Mouse (Mus musculus) forebrain, postnatal 0 days (tissue): ENCODE data around the gene Gm37240. TPM values are rescaled to one million over a fixed set of nuclear protein-coding genes. Genes with fewer than 3 reads are reported as not detected.
A peak's percentile ranks its signal among the peaks of the same experiment; 100 is the strongest.

Source experiments
- ATAC-seq: fragments of 200-750 bp; cut with Nextera tagmentation; 2 replicates; pipeline ENCODE4 v1.8.0; 2017; ENCODE audit warnings: mild to moderate bottlenecking, moderate library complexity
- DNase-seq: peaks from one replicate; pipeline ENCODE4 v3.0.0-alpha.2; 2015
- H3K27ac ChIP-seq: fragments of 300-500 bp; sonication (generic); 2 replicates; pipeline ENCODE4 v1.5.1; 2014; ENCODE audit warnings: low read depth, mild to moderate bottlenecking, antibody characterized with exemption, low read length, moderate library complexity, mixed read lengths
- H3K27me3 ChIP-seq: fragments of 300-500 bp; sonication (generic); 2 replicates; pipeline ENCODE4 v1.6.1; 2014; ENCODE audit warnings: mild to moderate bottlenecking, low read length, mixed read lengths; ENCODE audit not compliant: insufficient read depth
- H3K36me3 ChIP-seq: fragments of 300-500 bp; sonication (generic); 2 replicates; pipeline ENCODE4 v1.6.1; 2014; ENCODE audit warnings: mild to moderate bottlenecking, moderate library complexity; ENCODE audit not compliant: insufficient read depth
- H3K4me1 ChIP-seq: fragments of 300-500 bp; sonication (generic); 2 replicates; pipeline ENCODE4 v1.6.1; 2014; ENCODE audit warnings: antibody characterized with exemption; ENCODE audit not compliant: insufficient read depth
- H3K4me2 ChIP-seq: fragments of 300-500 bp; sonication (generic); 2 replicates; pipeline ENCODE4 v1.6.1; 2014; ENCODE audit warnings: low read depth, mild to moderate bottlenecking, moderate library complexity
- H3K4me3 ChIP-seq: fragments of 300-500 bp; sonication (generic); 2 replicates; pipeline ENCODE4 v1.5.1; 2014; ENCODE audit warnings: low read depth, low read length, mixed read lengths
- H3K9ac ChIP-seq: fragments of 300-500 bp; sonication (generic); 2 replicates; pipeline ENCODE4 v1.6.1; 2014; ENCODE audit warnings: mild to moderate bottlenecking
- H3K9me3 ChIP-seq: fragments of 300-500 bp; sonication (generic); 2 replicates; pipeline ENCODE4 v1.6.1; 2016; ENCODE audit warnings: low read length
- CTCF ChIP-seq: sonication (generic); IDR thresholded peaks from 2 replicates; pipeline ENCODE4 v1.5.1; 2016; ENCODE audit warnings: antibody characterized with exemption, control low read depth, low read depth
- WGBS: fragments of 180-500 bp; shearing (Covaris S2); extraction: QIAGEN DNeasy Blood & Tissue Kit; methylation state at CpG from one replicate; pipeline ENCODE4 v1.1.7; 2014; 5-methylcytosine and 5-hydroxymethylcytosine counted together
- polyA plus RNA-seq: library from polyadenylated mRNA; unstranded; fragments of >200 nt; fragmentation: Nextera tagmentation; extraction: Ambion mirVana; gene quantifications from 2 replicates; pipeline ENCODE4 v1.2.1, GENCODE M21; 2015
- total RNA-seq: library from RNA; depleted of rRNA; stranded (reverse); fragments of >200 nt; gene quantifications from 2 replicates; pipeline ENCODE4 v1.2.3, GENCODE M21; 2014

Gene Gm37240
- total and polyA plus RNA-seq, 2 experiments from 2014 or later: 0.67 to 1.2 TPM

GRCm38 (mm10) chr3:84474981-84475775 is 1412.1 kb downstream of the Gm37240 start:
- no peak overlapping the region for H3K9ac ChIP-seq
- DNase-seq (no peak), ATAC-seq (no peak)
- H3K4me2 ChIP-seq: no peak overlapping the region
- no peaks in the 10 kb centered on the region for H3K9me3 ChIP-seq
- whole genome bisulfite sequencing: 90% methylated on average over 12 of the region's 12 CpGs
- H3K27me3 ChIP-seq: peaks cover 22% of the 10 kb centered on the region
- no peak for TF ChIP-seq CTCF
- no peak overlapping the region for H3K4me3 ChIP-seq
- 0 out of 2 replicates have a peak, but pooled peaks cover 18% of the 10 kb centered on the region for H3K4me1 ChIP-seq
- no peaks in the 10 kb centered on the region for H3K36me3 ChIP-seq
- H3K27ac ChIP-seq: no peak overlapping the region

GRCm38 (mm10) chr3:84474398-84474797 is 1412.9 kb downstream of the Gm37240 start:
- H3K4me1 ChIP-seq: 0 out of 2 replicates have a peak, but pooled peaks cover 14% of the 10 kb centered on the region
- H3K27me3 ChIP-seq: peaks cover 22% of the 10 kb centered on the region
- no peaks in the 10 kb centered on the region for H3K9me3 ChIP-seq
- no peak overlapping the region for H3K27ac ChIP-seq
- H3K4me3 ChIP-seq: no peak overlapping the region
- ATAC-seq (no peak), DNase-seq (no peak)
- TF ChIP-seq CTCF: no peak
- H3K9ac ChIP-seq: no peak overlapping the region
- 83% methylated on average over 6 of the region's 6 CpGs for whole genome bisulfite sequencing
- no peak overlapping the region for H3K4me2 ChIP-seq
- H3K36me3 ChIP-seq: no peaks in the 10 kb centered on the region

GRCm38 (mm10) chr3:84472955-84473354 is 1414.4 kb downstream of the Gm37240 start:
- 71% methylated on average over 5 of the region's 5 CpGs for WGBS
- DNase-seq (no peak), ATAC-seq (no peak)
- H3K4me2 ChIP-seq: no peak overlapping the region
- no peak overlapping the region for H3K27ac ChIP-seq
- no peak for TF ChIP-seq CTCF
- peaks cover 9% of the 10 kb centered on the region for H3K27me3 ChIP-seq
- H3K9ac ChIP-seq: no peak overlapping the region
- H3K36me3 ChIP-seq: no peaks in the 10 kb centered on the region
- H3K4me3 ChIP-seq: no peak overlapping the region
- H3K9me3 ChIP-seq: no peaks in the 10 kb centered on the region
- H3K4me1 ChIP-seq: no peaks in the 10 kb centered on the region

- ATAC-seq: peak; percentile 36; the same call in 1 of the 2 replicates
Measured at GRCm38 (mm10) chr3:84472527-84472926, 1414.8 kb downstream of the Gm37240 start.

GRCm38 (mm10) chr3:84471146-84471545 is 1416.2 kb downstream of the Gm37240 start:
- Histone ChIP-seq H3K4me2 (no peak overlapping the region), H3K4me1 (no peaks in the 10 kb centered on the region), H3K9me3 (no peaks in the 10 kb centered on the region), H3K4me3 (no peak overlapping the region), H3K36me3 (no peaks in the 10 kb centered on the region), H3K27ac (no peak overlapping the region), H3K9ac (no peak overlapping the region), H3K27me3 (no peaks in the 10 kb centered on the region)
- DNase-seq (no peak), ATAC-seq (no peak)
- 90% methylated on average over 4 of the region's 4 CpGs for WGBS
- TF ChIP-seq CTCF: no peak

More at GRCm38 (mm10) chr3:84472527-84472926, 1414.8 kb downstream of the Gm37240 start:
- Histone ChIP-seq H3K36me3 (no peaks in the 10 kb centered on the region), H3K9ac (no peak overlapping the region), H3K4me3 (no peak overlapping the region), H3K9me3 (no peaks in the 10 kb centered on the region), H3K4me2 (no peak overlapping the region), H3K27me3 (peaks cover 5% of the 10 kb centered on the region; the same call in 1 of the 2 replicates), H3K4me1 (no peaks in the 10 kb centered on the region), H3K27ac (no peak overlapping the region)
- no peak for TF ChIP-seq CTCF
- no peak for DNase-seq
- WGBS: 53% methylated on average over 3 of the region's 3 CpGs

GRCm38 (mm10) chr3:84468111-84468453 is 1419.2 kb downstream of the Gm37240 start:
- Histone ChIP-seq H3K9me3 (no peaks in the 10 kb centered on the region), H3K27me3 (no peaks in the 10 kb centered on the region), H3K9ac (no peak overlapping the region), H3K4me3 (no peak overlapping the region), H3K4me2 (no peak overlapping the region), H3K27ac (no peak overlapping the region), H3K4me1 (no peaks in the 10 kb centered on the region), H3K36me3 (no peaks in the 10 kb centered on the region)
- WGBS: 50% methylated on average over 4 of the region's 4 CpGs
- TF ChIP-seq CTCF: no peak
- ATAC-seq: no peak
- no peak for DNase-seq

- H3K9me3 ChIP-seq: no peaks in the 10 kb centered on the region
- 64% methylated on average over 10 of the region's 10 CpGs for WGBS
- H3K27me3 ChIP-seq: no peaks in the 10 kb centered on the region
- DNase-seq: no peak
- no peak for TF ChIP-seq CTCF
- H3K36me3 ChIP-seq: no peaks in the 10 kb centered on the region
- ATAC-seq: no peak
- no peak overlapping the region for H3K4me2 ChIP-seq
- no peak overlapping the region for H3K27ac ChIP-seq
- no peaks in the 10 kb centered on the region for H3K4me1 ChIP-seq
- no peak overlapping the region for H3K4me3 ChIP-seq
- H3K9ac ChIP-seq: no peak overlapping the region
Measured at GRCm38 (mm10) chr3:84467419-84468110, 1419.8 kb downstream of the Gm37240 start.
